Mouse (Mus musculus): ENCODE results near the gene Klri1. TPM values are rescaled to one million over a fixed set of nuclear protein-coding genes. Genes with fewer than 3 reads are reported as not detected.

Gene Klri1
- polyA plus RNA-seq (2017; shearing (Covaris generic)): under 1 TPM in 1 of 2 experiments, not detected in 1; 0.34 TPM

DNA sequence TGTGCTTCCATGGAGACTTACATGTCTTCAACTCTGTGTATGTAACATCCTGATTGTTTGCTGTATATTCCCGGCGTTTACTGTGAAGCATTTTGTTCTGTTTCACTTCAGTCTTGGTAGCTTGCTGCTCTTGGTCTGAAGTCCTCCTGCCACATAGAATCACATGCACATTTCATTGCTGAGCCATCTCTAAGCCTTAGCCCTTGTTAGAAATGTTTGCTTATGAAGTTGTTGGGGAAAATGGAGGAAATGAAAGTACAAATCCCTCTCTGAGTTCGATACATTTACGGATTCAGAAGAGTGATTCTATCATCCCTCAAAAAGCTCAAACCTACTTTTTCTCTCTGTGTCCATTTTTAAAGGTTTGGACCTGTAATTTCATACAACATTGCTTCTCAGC lies at the start of gene Klri1:
Gene Klri1 (minus strand): TSS at position 101 of the 400 bp plus-strand sequence.

GRCm38 (mm10) chr6:129740069-129740721 lies 23.3 kb upstream of the Klri1 start, which contains the start of gene Klri2:
Klri2 (minus strand) TSS chr6:129740484.

DNA sequence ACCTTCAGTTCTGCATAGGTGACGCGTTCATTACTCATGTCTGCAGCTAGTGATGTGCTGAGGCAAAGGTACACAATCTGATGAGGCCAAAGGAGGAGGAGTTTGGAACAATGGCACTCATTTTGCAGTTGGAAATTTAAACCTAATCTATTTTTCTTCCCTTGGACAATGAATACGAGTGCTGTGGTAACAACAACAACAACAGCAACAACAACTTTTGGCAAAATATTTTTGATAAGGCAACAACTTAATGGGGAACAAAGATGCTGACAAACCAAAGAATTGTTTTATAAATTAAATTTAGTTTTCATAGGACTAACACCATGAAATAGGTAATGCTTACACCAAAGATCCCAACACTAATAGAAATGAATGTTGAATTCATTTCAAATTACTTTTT lies 38.1 kb downstream of the Klri1 start, which contains the start of gene Klrc1:
Gene Klrc1 (minus strand): TSS at position 101 of the 400 bp plus-strand sequence.

GRCm38 (mm10) chr6:129660589-129660988 lies 56.3 kb downstream of the Klri1 start, which contains the start of gene Klrc2:
Klrc2 (minus strand) TSS chr6:129660689.

Other genes with a start within 250 kb of the Klri1 start
- under 1 TPM in 1 of 2 experiments, not detected in 1; 0.49 TPM for gene Olr1, start 210.0 kb downstream of the Klri1 start, polyA plus RNA-seq (2017; shearing (Covaris generic))
- not detected for gene Tmem52b, start 204.6 kb downstream of the Klri1 start, polyA plus RNA-seq (2017; shearing (Covaris generic))
- gene Gabarapl1, start 184.0 kb downstream of the Klri1 start, polyA plus RNA-seq (2017; shearing (Covaris generic)): 10 to 100 TPM in 1 of 2 experiments, 1 to 10 TPM in 1; 6.1 to 12.8 TPM
- not detected for gene Klre1, start 139.2 kb downstream of the Klri1 start, polyA plus RNA-seq (2017; shearing (Covaris generic))
- gene Klrd1, start 125.3 kb downstream of the Klri1 start, polyA plus RNA-seq (2017; shearing (Covaris generic)): 1 to 10 TPM; 1.4 to 2.8 TPM
- gene Klrk1, start 93.3 kb downstream of the Klri1 start, polyA plus RNA-seq (2017; shearing (Covaris generic)): 1 to 10 TPM in 1 of 2 experiments, under 1 TPM in 1; 0.87 to 2.1 TPM
- not detected for gene Klrc3, start 73.8 kb downstream of the Klri1 start, polyA plus RNA-seq (2017; shearing (Covaris generic))
- gene Klrc2, start 56.4 kb downstream of the Klri1 start, polyA plus RNA-seq (2017; shearing (Covaris generic)): under 1 TPM; 0.42 to 0.72 TPM
- gene Klrc1, start 38.2 kb downstream of the Klri1 start, polyA plus RNA-seq (2017; shearing (Covaris generic)): 1 to 10 TPM in 1 of 2 experiments, under 1 TPM in 1; 0.52 to 1.2 TPM
- under 1 TPM in 1 of 2 experiments, not detected in 1; 0.14 TPM for gene Klri2, start 23.4 kb upstream of the Klri1 start, polyA plus RNA-seq (2017; shearing (Covaris generic))
- gene Gm156, start 67.1 kb upstream of the Klri1 start, polyA plus RNA-seq (2017; shearing (Covaris generic)): not detected
- not detected for gene Gm17631, start 145.5 kb upstream of the Klri1 start, polyA plus RNA-seq (2017; shearing (Covaris generic))
- gene Klra17, start 159.5 kb upstream of the Klri1 start, polyA plus RNA-seq (2017; shearing (Covaris generic)): under 1 TPM in 1 of 2 experiments, not detected in 1; 0.31 TPM
- not detected for gene Klra5, start 200.5 kb upstream of the Klri1 start, polyA plus RNA-seq (2017; shearing (Covaris generic))

Data from activated CD4-positive, CD25-positive, alpha-beta regulatory T cell (primary cell).